Mouse (Mus musculus) kidney, embryonic 15.5 days (tissue): ENCODE results near the gene Mbd5. TPM values are rescaled to one million over a fixed set of nuclear protein-coding genes. Genes with fewer than 3 reads are reported as not detected.

Experiments
- ATAC-seq: fragments of 200-750 bp; cut with Nextera tagmentation; replicated peaks from 2 replicates; pipeline ENCODE4 v1.8.0; 2017; ENCODE audit warnings: moderate TSS enrichment; ENCODE audit not compliant: low FRiP score
- H3K27ac ChIP-seq: fragments of 300-500 bp; sonication (generic); 2 replicates; pipeline ENCODE4 v1.5.1; 2015; ENCODE audit warnings: mild to moderate bottlenecking, inconsistent platforms
- H3K27me3 ChIP-seq: fragments of 300-500 bp; sonication (generic); 2 replicates; pipeline ENCODE4 v1.6.1; 2015; ENCODE audit warnings: inconsistent platforms
- H3K36me3 ChIP-seq: fragments of 300-500 bp; sonication (generic); 2 replicates; pipeline ENCODE4 v1.6.1; 2015; ENCODE audit warnings: inconsistent platforms
- H3K4me1 ChIP-seq: fragments of 300-500 bp; sonication (generic); 2 replicates; pipeline ENCODE4 v1.6.1; 2015; ENCODE audit warnings: inconsistent platforms
- H3K4me2 ChIP-seq: fragments of 300-500 bp; sonication (generic); 2 replicates; pipeline ENCODE4 v1.6.1; 2015; ENCODE audit warnings: moderate library complexity, mild to moderate bottlenecking, inconsistent platforms
- H3K4me3 ChIP-seq: fragments of 300-500 bp; sonication (generic); replicated peaks from 2 replicates; pipeline ENCODE4 v1.5.1; 2015; ENCODE audit warnings: mild to moderate bottlenecking, inconsistent platforms
- H3K9ac ChIP-seq: fragments of 300-500 bp; sonication (generic); 2 replicates; pipeline ENCODE4 v1.6.1; 2015; ENCODE audit warnings: mild to moderate bottlenecking, inconsistent platforms
- H3K9me3 ChIP-seq: fragments of 300-500 bp; sonication (generic); replicated peaks from 2 replicates; pipeline ENCODE4 v1.6.1; 2016; ENCODE audit warnings: inconsistent platforms
- WGBS: fragments of 180-500 bp; shearing (Covaris S2); methylation state at CpG from one replicate; pipeline ENCODE4 v1.1.7; 2015; ENCODE audit warnings: mixed read lengths; 5-methylcytosine and 5-hydroxymethylcytosine counted together
- polyA plus RNA-seq: library from polyadenylated mRNA; unstranded; fragments of >200 nt; fragmentation: Nextera tagmentation; extraction: Ambion mirVana; gene quantifications from 2 replicates; pipeline ENCODE4 v1.2.1, GENCODE M21; 2015

Mbd5 gene
- polyA plus RNA-seq, 1 experiment from 2014 or later = 30.4 TPM

GRCm38 (mm10) chr2:49050030-49050429 is 100.7 kb downstream of the Mbd5 start:
- Histone ChIP-seq H3K4me1 (no peaks in the 10 kb centered on the region), H3K4me2 (no peak overlapping the region), H3K36me3 (no peaks in the 10 kb centered on the region), H3K4me3 (no peak overlapping the region), H3K9ac (no peak overlapping the region), H3K9me3 (no peaks in the 10 kb centered on the region), H3K27ac (no peak overlapping the region), H3K27me3 (no peaks in the 10 kb centered on the region)
- ATAC-seq = no peak
- 85% methylated on average over 4 of the region's 4 CpGs for WGBS

DNA sequence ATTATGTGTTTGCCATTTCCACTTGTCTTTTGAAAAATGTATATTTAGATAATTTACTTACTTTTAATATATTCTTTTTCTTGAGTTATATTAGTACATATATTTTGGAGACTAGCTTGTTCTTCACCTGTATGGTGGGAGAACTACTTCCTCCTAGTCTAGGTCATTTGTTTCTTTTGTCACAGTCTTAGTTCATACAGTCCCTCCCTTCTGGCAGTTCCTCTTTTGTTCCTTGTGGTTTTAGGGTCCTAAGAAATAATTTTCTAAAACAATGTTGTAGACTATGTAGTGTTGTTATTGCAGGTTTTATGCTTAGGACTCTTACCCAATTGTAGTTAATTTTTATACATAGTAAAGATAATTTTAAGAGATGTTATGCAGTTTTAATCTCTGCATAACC is 118.6 kb downstream of the Mbd5 start:
- H3K9me3 ChIP-seq = no peaks in the 10 kb centered on the region
- H3K4me1 ChIP-seq = no peaks in the 10 kb centered on the region
- H3K27me3 ChIP-seq = no peaks in the 10 kb centered on the region
- H3K9ac ChIP-seq = no peak overlapping the region
- H3K4me2 ChIP-seq = no peak overlapping the region
- H3K36me3 ChIP-seq = no peaks in the 10 kb centered on the region
- H3K4me3 ChIP-seq = no peak overlapping the region
- H3K27ac ChIP-seq = no peak overlapping the region
- ATAC-seq = no peak

DNA sequence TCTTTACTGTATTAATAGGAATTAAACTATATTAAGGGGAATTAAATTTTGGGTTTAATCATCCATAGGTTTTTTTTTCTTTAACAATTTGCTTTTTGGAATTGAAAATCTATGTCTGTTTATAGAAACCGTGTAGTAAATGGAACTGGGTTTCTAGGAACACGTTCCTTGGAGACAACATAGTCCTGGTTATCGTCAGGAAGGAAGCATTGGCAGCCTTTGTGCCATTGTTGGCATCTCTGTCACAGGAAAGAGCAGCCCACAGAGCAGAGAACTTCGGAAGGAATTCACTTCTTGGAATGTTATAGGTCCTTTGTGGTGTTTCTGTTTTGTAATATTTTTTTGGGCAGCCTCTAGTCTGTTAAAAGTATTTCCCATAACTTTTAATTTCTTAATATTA is 135.7 kb downstream of the Mbd5 start:
- Histone ChIP-seq H3K27ac (no peak overlapping the region), H3K9me3 (no peaks in the 10 kb centered on the region), H3K36me3 (no peaks in the 10 kb centered on the region), H3K9ac (no peak overlapping the region), H3K4me3 (no peak overlapping the region), H3K4me2 (no peak overlapping the region), H3K4me1 (no peaks in the 10 kb centered on the region), H3K27me3 (no peaks in the 10 kb centered on the region)
- ATAC-seq = no peak
- 75% methylated on average over 4 of the region's 4 CpGs for WGBS

DNA sequence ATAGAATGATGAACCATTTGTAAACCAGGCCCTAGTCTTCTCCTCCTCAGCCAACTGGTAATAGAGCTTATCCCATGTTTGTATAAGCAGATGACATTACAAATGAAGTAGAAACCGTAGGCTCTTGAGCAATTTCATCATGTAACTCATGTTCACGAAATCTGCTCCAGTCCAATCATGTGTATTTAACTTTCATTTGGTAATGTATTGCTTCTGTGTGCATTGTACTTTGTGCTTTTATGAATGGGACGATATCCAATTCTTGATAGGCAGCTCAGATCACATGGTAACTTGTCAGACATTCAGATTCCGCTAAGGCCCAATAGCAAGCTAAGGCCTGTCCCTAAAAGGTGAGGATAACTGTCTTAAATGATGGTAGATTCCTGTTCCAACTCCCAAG is 141.5 kb downstream of the Mbd5 start:
- no peak for ATAC-seq
- no peak overlapping the region for H3K4me3 ChIP-seq
- WGBS = 93% methylated on average over 4 of the region's 4 CpGs

GRCm38 (mm10) chr2:49096765-49097164 is 147.5 kb downstream of the Mbd5 start:
- H3K4me3 ChIP-seq = no peak overlapping the region
- peaks cover 12% of the 10 kb centered on the region for H3K36me3 ChIP-seq
- H3K9me3 ChIP-seq = no peaks in the 10 kb centered on the region
- H3K27ac ChIP-seq = no peak overlapping the region
- H3K9ac ChIP-seq = no peak overlapping the region
- H3K4me1 ChIP-seq = no peaks in the 10 kb centered on the region
- no peaks in the 10 kb centered on the region for H3K27me3 ChIP-seq
- no peak for ATAC-seq
- H3K4me2 ChIP-seq = no peak overlapping the region

More for the DNA sequence above, 141.5 kb downstream of the Mbd5 start:
- Histone ChIP-seq H3K9ac (no peak overlapping the region), H3K27me3 (no peaks in the 10 kb centered on the region), H3K36me3 (no peaks in the 10 kb centered on the region), H3K9me3 (no peaks in the 10 kb centered on the region), H3K4me1 (no peaks in the 10 kb centered on the region), H3K27ac (no peak overlapping the region), H3K4me2 (no peak overlapping the region)

GRCm38 (mm10) chr2:49108906-49109305 is 159.6 kb downstream of the Mbd5 start:
- H3K27ac ChIP-seq = no peak overlapping the region
- no peak overlapping the region for H3K9ac ChIP-seq
- H3K36me3 ChIP-seq = peaks cover 5% of the 10 kb centered on the region; the same call in 1 of the 2 replicates
- H3K27me3 ChIP-seq = no peaks in the 10 kb centered on the region
- no peaks in the 10 kb centered on the region for H3K9me3 ChIP-seq
- no peak overlapping the region for H3K4me2 ChIP-seq
- H3K4me3 ChIP-seq = no peak overlapping the region
- H3K4me1 ChIP-seq = no peaks in the 10 kb centered on the region
- ATAC-seq = no peak

DNA sequence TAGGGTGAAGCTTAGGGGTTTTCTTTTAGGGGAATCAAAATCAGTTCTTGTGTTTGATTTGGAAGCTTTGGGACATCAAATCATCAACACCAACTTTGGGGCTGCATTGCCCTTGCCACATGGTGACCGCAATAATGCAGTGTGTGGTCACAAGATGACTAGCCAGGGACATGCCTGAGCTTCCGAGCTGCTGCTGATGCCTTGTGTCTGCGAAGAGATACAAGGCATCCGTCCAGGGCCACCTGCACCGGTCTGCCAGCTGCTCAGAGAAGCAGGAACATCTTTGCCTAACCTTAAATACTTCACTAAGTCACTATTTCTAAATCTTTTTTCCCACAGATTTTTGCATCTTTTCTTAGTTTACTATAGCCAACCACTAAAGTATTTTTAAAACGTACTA is 170.6 kb downstream of the Mbd5 start:
- H3K4me3 ChIP-seq = no peak overlapping the region
- H3K36me3 ChIP-seq = 0 out of 2 replicates have a peak, but pooled peaks cover 5% of the 10 kb centered on the region
- ATAC-seq = no peak
- no peak overlapping the region for H3K4me2 ChIP-seq
- 93% methylated on average over 6 of the region's 6 CpGs for WGBS
- no peak overlapping the region for H3K9ac ChIP-seq
- no peaks in the 10 kb centered on the region for H3K27me3 ChIP-seq
- no peak overlapping the region for H3K27ac ChIP-seq
- H3K4me1 ChIP-seq = no peaks in the 10 kb centered on the region
- no peaks in the 10 kb centered on the region for H3K9me3 ChIP-seq

- Histone ChIP-seq H3K4me2 (no peak overlapping the region), H3K4me3 (no peak overlapping the region), H3K9me3 (no peaks in the 10 kb centered on the region), H3K36me3 (0 out of 2 replicates have a peak, but pooled peaks cover 5% of the 10 kb centered on the region), H3K27me3 (no peaks in the 10 kb centered on the region), H3K9ac (no peak overlapping the region), H3K27ac (no peak overlapping the region), H3K4me1 (no peaks in the 10 kb centered on the region)
- WGBS = 82% methylated on average over 3 of the region's 3 CpGs
- ATAC-seq = no peak
Observed at GRCm38 (mm10) chr2:49121603-49122002, 172.3 kb downstream of the Mbd5 start.

GRCm38 (mm10) chr2:49142186-49142585 is 192.9 kb downstream of the Mbd5 start:
- ATAC-seq = no peak
- no peak overlapping the region for H3K4me2 ChIP-seq
- 48% methylated on average over 3 of the region's 3 CpGs for WGBS
- no peaks in the 10 kb centered on the region for H3K36me3 ChIP-seq
- no peaks in the 10 kb centered on the region for H3K4me1 ChIP-seq
- no peak overlapping the region for H3K9ac ChIP-seq
- no peaks in the 10 kb centered on the region for H3K27me3 ChIP-seq
- no peak overlapping the region for H3K4me3 ChIP-seq
- H3K27ac ChIP-seq = no peak overlapping the region
- no peaks in the 10 kb centered on the region for H3K9me3 ChIP-seq

DNA sequence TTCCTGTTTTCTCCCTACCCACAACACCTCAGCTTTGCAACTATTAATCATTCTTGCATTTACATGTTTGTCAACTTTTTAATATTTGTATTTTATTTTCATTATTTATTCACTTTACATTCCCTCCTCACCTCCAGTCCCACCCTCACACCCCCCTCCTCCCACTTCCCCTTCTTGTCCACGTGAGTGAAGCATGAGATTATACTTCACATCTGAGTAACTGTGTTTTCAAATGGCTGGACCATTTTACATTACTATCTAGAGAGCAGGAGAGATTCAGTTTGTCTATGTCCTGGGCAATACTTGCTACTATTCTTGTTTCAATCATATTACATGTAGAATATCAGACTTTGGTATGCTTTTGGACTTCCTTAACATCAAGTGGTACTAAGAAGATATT is 204.3 kb downstream of the Mbd5 start:
- H3K4me2 ChIP-seq = no peak overlapping the region
- H3K9me3 ChIP-seq = no peaks in the 10 kb centered on the region
- no peak for ATAC-seq
- no peaks in the 10 kb centered on the region for H3K36me3 ChIP-seq
- no peaks in the 10 kb centered on the region for H3K27me3 ChIP-seq
- H3K9ac ChIP-seq = no peak overlapping the region
- no peak overlapping the region for H3K4me3 ChIP-seq
- H3K27ac ChIP-seq = no peak overlapping the region
- WGBS = 64% methylated on average over 1 of the region's 1 CpGs
- H3K4me1 ChIP-seq = no peaks in the 10 kb centered on the region

- H3K9ac ChIP-seq = no peak overlapping the region
- 0 out of 2 replicates have a peak, but pooled peaks cover 3% of the 10 kb centered on the region for H3K9me3 ChIP-seq
- H3K4me1 ChIP-seq = no peaks in the 10 kb centered on the region
- peaks cover 10% of the 10 kb centered on the region for H3K36me3 ChIP-seq
- H3K27me3 ChIP-seq = no peaks in the 10 kb centered on the region
- no peak overlapping the region for H3K27ac ChIP-seq
- WGBS = 91% methylated on average over 5 of the region's 5 CpGs
- ATAC-seq = no peak
- no peak overlapping the region for H3K4me2 ChIP-seq
- no peak overlapping the region for H3K4me3 ChIP-seq
Observed at GRCm38 (mm10) chr2:49160232-49160947, 211.1 kb downstream of the Mbd5 start.

DNA sequence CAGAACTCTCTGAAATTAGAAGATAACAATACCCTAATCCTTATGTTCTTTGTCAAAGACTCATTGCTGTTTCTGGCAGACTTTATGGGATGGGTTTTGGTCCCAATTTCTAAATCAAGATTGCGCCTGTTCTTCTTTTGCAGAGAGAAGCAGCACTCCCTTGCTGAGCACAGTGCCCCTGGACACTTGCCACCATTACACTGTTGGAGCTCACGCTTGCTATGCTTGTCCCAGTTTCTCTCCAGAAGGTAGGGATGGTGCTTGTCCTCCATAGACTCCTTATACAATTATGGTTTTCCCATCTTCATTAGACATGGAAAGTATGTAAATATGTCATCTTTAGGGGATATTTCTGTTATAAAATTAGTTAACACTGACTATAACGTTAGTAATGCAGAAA is 220.5 kb downstream of the Mbd5 start:
- Histone ChIP-seq H3K36me3 (peaks cover 10% of the 10 kb centered on the region), H3K27ac (no peak overlapping the region), H3K9me3 (no peaks in the 10 kb centered on the region), H3K4me3 (no peak overlapping the region), H3K27me3 (no peaks in the 10 kb centered on the region), H3K4me1 (no peaks in the 10 kb centered on the region), H3K4me2 (no peak overlapping the region), H3K9ac (no peak overlapping the region)
- 96% methylated on average over 3 of the region's 3 CpGs for WGBS
- ATAC-seq = no peak

- no peaks in the 10 kb centered on the region for H3K4me1 ChIP-seq
- no peaks in the 10 kb centered on the region for H3K9me3 ChIP-seq
- no peak overlapping the region for H3K9ac ChIP-seq
- WGBS = 76% methylated on average over 3 of the region's 3 CpGs
- H3K27ac ChIP-seq = no peak overlapping the region
- no peaks in the 10 kb centered on the region for H3K27me3 ChIP-seq
- no peak overlapping the region for H3K4me2 ChIP-seq
- H3K36me3 ChIP-seq = no peaks in the 10 kb centered on the region
- no peak for ATAC-seq
- no peak overlapping the region for H3K4me3 ChIP-seq
Observed at GRCm38 (mm10) chr2:49177015-49177414, 227.7 kb downstream of the Mbd5 start.
